Mouse (Mus musculus) embryo, embryonic 11.5 days (tissue): ENCODE measurements around the gene Atp1b3.
"Not testable (repeated sequence)": the region's sequence is repeated elsewhere in the genome, so short reads cannot be mapped to it uniquely, and the experiment has no call there.

Source experiments
- DNase-seq: peaks from one replicate; pipeline ENCODE4 v3.0.0-alpha.2; 2012; ENCODE audit warnings: low read depth, low spot score

Gene Atp1b3

GRCm38 (mm10) chr9:96364141-96364838, at the start of gene Atp1b3:
TSS of gene Atp1b3 (minus strand) at chr9:96364442.
- DNase-seq: peak; percentile 96

GRCm38 (mm10) chr9:96412821-96413405, 48.7 kb upstream of the Atp1b3 start:
- no peak for DNase-seq

GRCm38 (mm10) chr9:96404312-96404711, 40.1 kb upstream of the Atp1b3 start:
- no peak for DNase-seq

- not testable (repeated sequence) for DNase-seq
Measured at GRCm38 (mm10) chr9:96399916-96400315, 35.7 kb upstream of the Atp1b3 start.

- no peak for DNase-seq
Measured at GRCm38 (mm10) chr9:96399425-96399878, 35.2 kb upstream of the Atp1b3 start.

GRCm38 (mm10) chr9:96398614-96399013, 34.4 kb upstream of the Atp1b3 start:
- DNase-seq: no peak

- DNase-seq: no peak
Measured at GRCm38 (mm10) chr9:96398165-96398564, 33.9 kb upstream of the Atp1b3 start.

- no peak for DNase-seq
Measured at GRCm38 (mm10) chr9:96394910-96395690, 30.9 kb upstream of the Atp1b3 start.

- DNase-seq: no peak
Measured at GRCm38 (mm10) chr9:96393731-96394235, 29.5 kb upstream of the Atp1b3 start.

GRCm38 (mm10) chr9:96393112-96393511, 28.9 kb upstream of the Atp1b3 start:
- DNase-seq: no peak

GRCm38 (mm10) chr9:96391921-96392320, 27.7 kb upstream of the Atp1b3 start:
- DNase-seq: no peak

- no peak for DNase-seq
Measured at GRCm38 (mm10) chr9:96383714-96384487, 19.7 kb upstream of the Atp1b3 start.

GRCm38 (mm10) chr9:96382756-96383155, 18.5 kb upstream of the Atp1b3 start:
- no peak for DNase-seq

- DNase-seq: no peak
Measured at GRCm38 (mm10) chr9:96381393-96381792, 17.2 kb upstream of the Atp1b3 start.

- DNase-seq: no peak
Measured at GRCm38 (mm10) chr9:96379551-96379950, 15.3 kb upstream of the Atp1b3 start.

- no peak for DNase-seq
Measured at GRCm38 (mm10) chr9:96378747-96379146, 14.5 kb upstream of the Atp1b3 start.

- no peak for DNase-seq
Measured at GRCm38 (mm10) chr9:96377096-96377495, 12.9 kb upstream of the Atp1b3 start.

- DNase-seq: no peak
Measured at GRCm38 (mm10) chr9:96375819-96376218, 11.6 kb upstream of the Atp1b3 start.

GRCm38 (mm10) chr9:96371075-96371474, 6.8 kb upstream of the Atp1b3 start:
- no peak for DNase-seq

- no peak for DNase-seq
Measured at GRCm38 (mm10) chr9:96369654-96370384, 5.6 kb upstream of the Atp1b3 start.
